Mouse (Mus musculus) cerebellum, postnatal 25 days (tissue): ENCODE measurements at regions not wholly inside any gene's neighbourhood (a gene's known extent, or its start where the extent isn't known, plus 50 kb on each side); places are given as distances from the start of the nearest gene placed in this dataset.
A peak's percentile ranks its signal among the peaks of the same experiment; 100 is the strongest.
"Not testable (repeated sequence)": the region's sequence is repeated elsewhere in the genome, so short reads cannot be mapped to it uniquely, and the experiment has no call there.

Source experiments
- DNase-seq, 2 experiments: peaks; one replicate each; pipeline ENCODE4 v3.0.0; 2021; ENCODE audit warnings: mixed read lengths in 2 of 2

- no peak for DNase-seq
Measured at GRCm38 (mm10) chr9:88237126-88237525, 89.9 kb upstream of the Nt5e start.

DNA sequence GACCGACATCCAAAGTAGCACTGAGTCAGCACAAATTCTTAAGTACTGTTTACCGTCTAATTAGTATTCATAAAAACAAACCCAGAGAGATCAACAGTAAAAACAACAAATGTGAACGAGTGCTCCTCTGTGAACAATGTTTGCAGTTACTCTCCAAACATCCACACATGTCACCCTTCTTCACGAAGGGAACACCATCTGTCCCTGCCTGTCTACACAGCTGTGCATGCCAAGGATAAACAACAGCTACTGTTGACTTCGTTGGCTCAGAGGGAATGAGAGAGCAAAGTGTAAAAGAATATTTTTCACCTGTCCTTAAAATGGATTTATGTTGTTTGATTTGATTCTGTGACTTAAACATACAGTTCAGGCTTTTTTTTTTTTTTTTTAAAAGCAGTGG, 88.7 kb upstream of the Nt5e start:
- DNase-seq: no peak

GRCm38 (mm10) chr9:88240740-88241139, 86.3 kb upstream of the Nt5e start:
- no peak for DNase-seq

GRCm38 (mm10) chr9:88241203-88241995, 85.6 kb upstream of the Nt5e start:
- DNase-seq: peak; percentile 72 to 80

DNA sequence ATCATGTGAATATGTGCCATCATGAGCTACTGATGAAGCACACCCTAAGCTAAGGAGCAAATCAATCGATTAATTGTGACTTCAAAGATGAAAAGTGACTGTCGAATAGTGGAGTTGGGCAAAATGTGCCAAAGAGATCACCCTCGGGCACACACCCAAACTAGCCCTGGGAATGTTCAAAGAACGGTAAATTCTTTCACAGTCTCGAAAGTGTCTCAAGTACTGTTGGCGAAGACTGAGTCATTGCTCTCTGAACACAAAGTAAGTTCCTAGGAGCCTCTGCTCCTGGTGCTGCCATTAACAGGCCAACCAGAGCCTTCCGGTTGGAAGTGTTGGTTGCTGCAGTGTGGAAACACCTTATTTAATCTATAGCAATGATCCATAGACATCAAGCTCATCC, 84.5 kb upstream of the Nt5e start:
- no peak for DNase-seq

DNA sequence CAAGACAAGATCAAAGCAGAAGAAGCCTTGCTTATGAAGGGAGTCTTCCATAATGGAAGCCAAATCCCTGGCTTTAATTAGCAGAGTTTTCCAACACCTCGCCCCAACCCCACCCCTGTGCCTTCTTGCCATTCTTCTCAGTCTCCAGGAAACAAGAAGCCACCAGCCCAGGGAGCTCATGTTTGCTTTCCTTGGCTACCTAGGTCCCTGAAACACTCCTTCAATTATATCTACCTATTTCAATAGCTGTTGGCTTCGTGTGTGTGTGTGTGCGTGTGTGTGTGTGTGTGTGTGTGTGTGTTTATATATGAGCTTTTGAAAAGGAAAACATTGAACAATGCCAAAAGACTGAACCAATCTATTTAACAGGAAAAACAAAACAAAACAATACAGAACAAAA, 82.5 kb upstream of the Nt5e start:
- DNase-seq: no peak

- DNase-seq: no peak
Measured at GRCm38 (mm10) chr9:88255948-88256347, 71.0 kb upstream of the Nt5e start.

DNA sequence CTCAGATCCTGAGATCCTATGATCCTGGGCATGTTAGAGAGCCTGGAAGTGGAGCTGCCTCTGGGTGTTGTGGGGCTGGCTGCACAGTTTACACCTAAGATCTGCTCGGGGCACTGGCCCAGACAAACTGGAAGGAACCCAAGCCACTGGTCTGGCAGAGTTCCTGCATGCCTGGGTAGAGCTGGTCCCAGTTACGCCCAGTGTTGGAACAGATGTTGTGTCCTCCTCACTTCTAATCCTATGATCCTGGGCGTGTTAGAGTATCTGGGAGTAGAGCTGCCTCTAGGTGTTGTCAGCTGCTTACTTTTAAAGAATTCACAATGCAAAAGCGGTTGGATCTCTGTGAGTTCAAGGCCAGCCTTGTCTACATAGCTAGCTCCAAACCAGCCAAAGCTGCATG, 67.4 kb upstream of the Nt5e start:
- no peak for DNase-seq

DNA sequence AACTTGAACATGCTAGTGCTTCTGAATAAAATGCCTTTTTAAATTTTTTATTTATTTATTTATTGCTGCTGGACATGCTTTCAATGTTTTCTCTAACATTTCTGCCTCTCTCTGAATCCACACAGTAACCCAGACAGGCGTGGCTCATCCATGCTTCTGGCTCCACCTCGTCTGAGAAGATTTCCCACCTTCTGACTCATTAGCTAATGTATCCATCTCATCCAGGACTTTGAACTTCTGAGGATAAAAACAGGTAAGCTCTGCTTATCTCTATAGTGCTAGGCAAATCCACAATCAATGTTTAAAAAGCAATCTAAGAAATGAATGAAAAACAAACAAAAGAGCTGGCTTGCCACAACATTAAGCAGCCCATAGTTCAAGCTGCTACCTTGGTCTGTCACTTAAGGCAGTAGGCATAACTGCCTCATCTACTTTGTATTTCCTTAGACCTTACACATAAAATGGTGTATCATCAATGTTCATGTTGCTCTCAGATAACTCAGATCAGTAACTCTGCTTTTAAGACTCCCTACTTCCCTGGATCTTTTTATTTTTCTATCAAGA, 66.8 kb upstream of the Nt5e start:
- no peak for DNase-seq

DNA sequence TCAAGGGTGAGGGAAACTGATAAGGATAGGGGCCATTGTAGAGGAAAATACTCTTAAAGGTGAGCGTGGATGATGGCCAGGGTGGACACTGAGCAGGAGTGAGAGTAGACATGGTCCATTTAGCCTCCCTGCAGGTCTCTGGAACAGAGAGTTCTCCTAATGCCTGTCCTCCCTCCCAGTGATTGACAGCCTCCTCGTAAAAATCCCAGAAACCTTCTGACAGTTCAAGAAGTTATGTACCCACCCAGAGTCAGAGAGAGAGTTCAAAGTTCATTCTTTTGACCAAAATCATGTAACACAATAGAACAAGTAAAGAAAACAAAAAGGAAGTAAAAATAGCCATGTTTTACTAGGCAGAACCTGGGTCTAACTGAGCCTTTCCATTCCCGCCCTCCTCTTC, 64.5 kb upstream of the Nt5e start:
- no peak for DNase-seq

GRCm38 (mm10) chr9:88266346-88266745, 60.7 kb upstream of the Nt5e start:
- DNase-seq: not testable (repeated sequence)

- DNase-seq: no peak
Measured at GRCm38 (mm10) chr9:88268811-88269210, 58.2 kb upstream of the Nt5e start.

- no peak for DNase-seq
Measured at GRCm38 (mm10) chr9:88269216-88269615, 57.8 kb upstream of the Nt5e start.

- no peak for DNase-seq
Measured at GRCm38 (mm10) chr9:88270836-88271235, 56.2 kb upstream of the Nt5e start.

GRCm38 (mm10) chr9:88273304-88273703, 53.7 kb upstream of the Nt5e start:
- DNase-seq: no peak

GRCm38 (mm10) chr9:88274040-88274439, 53.0 kb upstream of the Nt5e start:
- peak; percentile 61 to 79 for DNase-seq

DNA sequence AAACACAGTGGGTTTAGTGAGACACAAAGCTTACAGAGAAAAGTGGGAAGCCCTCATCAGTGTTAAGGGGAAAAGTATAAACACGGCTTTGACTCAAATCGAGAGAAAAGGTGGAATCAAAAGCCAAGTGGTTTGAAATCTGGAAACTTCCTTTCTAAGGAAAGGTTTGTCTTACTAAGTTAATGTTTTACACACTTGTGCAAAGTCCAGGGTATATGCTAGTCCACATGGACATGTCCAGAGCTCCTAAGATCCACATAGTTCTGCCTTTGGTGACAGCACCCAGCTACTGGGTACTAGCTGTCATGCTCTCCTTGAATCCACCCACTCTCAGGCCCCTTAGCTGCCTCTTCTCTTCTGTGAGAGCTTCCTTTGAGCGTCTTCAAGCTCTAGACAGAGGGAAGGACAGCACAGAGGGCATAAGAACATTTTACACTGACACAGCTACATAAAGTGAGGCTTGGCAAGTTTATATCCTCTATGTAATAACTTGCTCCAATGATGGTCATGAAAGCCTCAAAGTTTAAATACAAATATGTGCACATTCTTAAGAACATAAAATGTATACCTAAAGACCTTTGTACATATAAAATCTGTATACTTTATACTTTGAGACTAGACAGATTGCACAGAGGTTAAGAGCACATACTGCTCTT, 52.2 kb upstream of the Nt5e start:
- DNase-seq: no peak

GRCm38 (mm10) chr9:88276023-88276568, 50.9 kb upstream of the Nt5e start:
- no peak for DNase-seq

DNA sequence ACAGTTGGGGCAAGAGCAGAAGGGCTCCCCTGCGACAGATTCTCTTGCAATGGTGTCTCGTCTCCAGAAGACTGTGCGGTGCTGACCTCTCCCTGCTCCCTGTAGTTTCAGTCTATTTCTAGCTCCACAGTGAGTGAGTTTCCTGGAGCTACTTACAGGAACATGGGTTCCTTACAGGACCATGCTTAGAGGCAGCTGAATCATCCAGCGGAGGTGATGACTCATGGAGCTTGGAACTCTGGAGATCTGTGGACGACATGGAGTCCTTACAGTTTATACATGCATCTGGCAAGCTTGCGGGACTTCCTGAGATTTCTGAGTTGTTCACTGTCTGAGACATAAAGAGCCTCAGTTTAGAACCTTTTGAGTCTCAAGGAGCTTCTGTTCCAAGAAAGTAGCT, 50.0 kb upstream of the Nt5e start:
- DNase-seq: no peak
